14 mouse cellular contexts compared by ENCODE assay signal in genomic region chr15:98997938-98998774, GRCm38 (mm10). TPM values are rescaled to one million over a fixed set of nuclear protein-coding genes. Genes with fewer than 3 reads are reported as not detected.
DNase-seq lines count a peak whose midpoint lies in the region; ATAC-seq and TF ChIP-seq lines count a peak whose summit lies in the region.
"Had no signal": no experiment of that assay in that cellular context is flagged by ENCODE, and none has a peak within 500 bp of the region (broad histone marks: within the 10 kb centered on the region; RNA-seq: fewer than 3 reads in every experiment).

No protein-coding gene starts in this region.

- no peaks in the 10 kb centered on the region for H3K9me3 ChIP-seq in forebrain, embryonic 11.5 days (ENCODE audit: control insufficient read depth, low read length)
- no peaks in the 10 kb centered on the region for H3K9me3 ChIP-seq in forebrain, embryonic 12.5 days
- no peaks in the 10 kb centered on the region for H3K9me3 ChIP-seq in midbrain, embryonic 10.5 days (replicated peaks)
- no peaks in the 10 kb centered on the region for H3K9me3 ChIP-seq in midbrain, embryonic 15.5 days
- no peaks in the 10 kb centered on the region for H3K9me3 ChIP-seq in heart, postnatal 0 days (replicated peaks; ENCODE audit: control insufficient read depth, low read length)
- no peaks in the 10 kb centered on the region for H3K9me3 ChIP-seq in neural tube, embryonic 14.5 days (ENCODE audit: control insufficient read depth, low read length)
- H3K9me3 ChIP-seq: megakaryocyte, embryonic 14.5 days had no signal

- H3K9ac ChIP-seq in forebrain, embryonic 11.5 days (ENCODE audit: low read length): no peak overlapping the region
- H3K9ac ChIP-seq in forebrain, embryonic 12.5 days: no peak overlapping the region
- H3K9ac ChIP-seq in midbrain, embryonic 15.5 days: no peak overlapping the region
- H3K9ac ChIP-seq in heart, postnatal 0 days (replicated peaks; ENCODE audit: low read depth, low read length): peak overlapping the region; percentile 25; the same call in 1 of the 2 replicates
- H3K9ac ChIP-seq in neural tube, embryonic 14.5 days (replicated peaks; ENCODE audit: low read depth, low read length): no peak overlapping the region

- 57% methylated on average over 13 of the region's 13 CpGs for WGBS in forebrain, embryonic 11.5 days
- 55% methylated on average over 13 of the region's 13 CpGs for WGBS in forebrain, embryonic 12.5 days
- 60% methylated on average over 13 of the region's 13 CpGs for WGBS in midbrain, embryonic 10.5 days
- 44% methylated on average over 13 of the region's 13 CpGs for WGBS in midbrain, embryonic 15.5 days
- WGBS in heart, postnatal 0 days: 10% methylated on average over 13 of the region's 13 CpGs
- WGBS in neural tube, embryonic 14.5 days: 46% methylated on average over 13 of the region's 13 CpGs

- TF ChIP-seq EP300 in heart, postnatal 0 days (IDR thresholded peaks at IDR 0.05; ENCODE audit: low read depth): no peak

- DNase-seq in forebrain, embryonic 11.5 days (ENCODE audit: low spot score): no peak
- DNase-seq in midbrain, embryonic 10.5 days (ENCODE audit: low spot score): no peak
- peak; percentile 88 for DNase-seq in heart, postnatal 0 days (ENCODE audit: low spot score)
- no peak for DNase-seq in embryo, embryonic 10.5 days (ENCODE audit: low spot score)
- no peak for DNase-seq in left cerebral cortex, adult 8-10 months (ENCODE audit: low spot score in 2 of 2)
- DNase-seq: cerebellum, postnatal 25 days had no signal

- no peak for TF ChIP-seq CTCF in heart, postnatal 0 days (IDR thresholded peaks at IDR 0.05; ENCODE audit: low read depth)

- no peaks in the 10 kb centered on the region for H3K27me3 ChIP-seq in forebrain, embryonic 11.5 days (ENCODE audit: control insufficient read depth, insufficient read depth, low read length)
- H3K27me3 ChIP-seq in forebrain, embryonic 12.5 days: peaks cover 4% of the 10 kb centered on the region; the same call in 1 of the 2 replicates
- H3K27me3 ChIP-seq in midbrain, embryonic 10.5 days (ENCODE audit: low read depth, poor library complexity, severe bottlenecking): peaks cover 14% of the 10 kb centered on the region
- no peaks in the 10 kb centered on the region for H3K27me3 ChIP-seq in midbrain, embryonic 15.5 days (replicated peaks)
- no peaks in the 10 kb centered on the region for H3K27me3 ChIP-seq in heart, postnatal 0 days (ENCODE audit: control insufficient read depth, insufficient read depth, low read length)
- no peaks in the 10 kb centered on the region for H3K27me3 ChIP-seq in neural tube, embryonic 14.5 days (ENCODE audit: control insufficient read depth, insufficient read depth, low read length)
- H3K27me3 ChIP-seq: Patski had no signal

- peaks cover 8% of the 10 kb centered on the region for H3K4me1 ChIP-seq in forebrain, embryonic 11.5 days (replicated peaks; ENCODE audit: control insufficient read depth, insufficient read depth, low read length)
- H3K4me1 ChIP-seq in forebrain, embryonic 12.5 days: peaks cover 31% of the 10 kb centered on the region
- peaks cover 50% of the 10 kb centered on the region for H3K4me1 ChIP-seq in midbrain, embryonic 10.5 days
- H3K4me1 ChIP-seq in midbrain, embryonic 15.5 days: peaks cover 23% of the 10 kb centered on the region
- H3K4me1 ChIP-seq in heart, postnatal 0 days (ENCODE audit: control insufficient read depth, insufficient read depth): peaks cover 26% of the 10 kb centered on the region
- peaks cover 11% of the 10 kb centered on the region; the same call in 1 of the 2 replicates for H3K4me1 ChIP-seq in neural tube, embryonic 14.5 days (ENCODE audit: control insufficient read depth, insufficient read depth, low read length)

- H3K4me3 ChIP-seq in forebrain, embryonic 11.5 days (ENCODE audit: low read depth, low read length): no peak overlapping the region
- H3K4me3 ChIP-seq in forebrain, embryonic 12.5 days (replicated peaks): no peak overlapping the region
- no peak overlapping the region for H3K4me3 ChIP-seq in midbrain, embryonic 10.5 days
- H3K4me3 ChIP-seq in midbrain, embryonic 15.5 days: no peak overlapping the region
- no peak overlapping the region; the same call in 1 of the 2 replicates for H3K4me3 ChIP-seq in heart, postnatal 0 days (ENCODE audit: low read depth, low read length)
- no peak overlapping the region for H3K4me3 ChIP-seq in neural tube, embryonic 14.5 days (ENCODE audit: low read depth, low read length)
- H3K4me3 ChIP-seq: megakaryocyte, embryonic 14.5 days had no signal

- peak overlapping the region; percentile 34; the same call in 1 of the 2 replicates for H3K27ac ChIP-seq in forebrain, embryonic 11.5 days (ENCODE audit: low read depth, low read length)
- no peak overlapping the region for H3K27ac ChIP-seq in forebrain, embryonic 12.5 days
- H3K27ac ChIP-seq in midbrain, embryonic 10.5 days (replicated peaks): 0 out of 2 replicates have a peak overlapping the region, but pooled peaks have one; percentile 14
- H3K27ac ChIP-seq in midbrain, embryonic 15.5 days: no peak overlapping the region
- peak overlapping the region; percentile 93 for H3K27ac ChIP-seq in heart, postnatal 0 days (ENCODE audit: low read depth)
- 0 out of 2 replicates have a peak overlapping the region, but pooled peaks have one; percentile 39 for H3K27ac ChIP-seq in neural tube, embryonic 14.5 days (ENCODE audit: low read depth, low read length)

- H3K4me2 ChIP-seq in forebrain, embryonic 11.5 days (ENCODE audit: low read depth, low read length, severe bottlenecking): no peak overlapping the region
- no peak overlapping the region for H3K4me2 ChIP-seq in forebrain, embryonic 12.5 days
- no peak overlapping the region for H3K4me2 ChIP-seq in midbrain, embryonic 15.5 days
- H3K4me2 ChIP-seq in heart, postnatal 0 days (ENCODE audit: low read depth, low read length): peak overlapping the region; percentile 11
- H3K4me2 ChIP-seq in neural tube, embryonic 14.5 days (ENCODE audit: low read depth, low read length): no peak overlapping the region

- no peaks in the 10 kb centered on the region for H3K36me3 ChIP-seq in forebrain, embryonic 11.5 days (ENCODE audit: control insufficient read depth, insufficient read depth, low read length)
- H3K36me3 ChIP-seq in forebrain, embryonic 12.5 days (replicated peaks): no peaks in the 10 kb centered on the region
- H3K36me3 ChIP-seq in midbrain, embryonic 10.5 days: no peaks in the 10 kb centered on the region
- H3K36me3 ChIP-seq in midbrain, embryonic 15.5 days (replicated peaks): no peaks in the 10 kb centered on the region
- H3K36me3 ChIP-seq in heart, postnatal 0 days (replicated peaks; ENCODE audit: control insufficient read depth, insufficient read depth, low read length): no peaks in the 10 kb centered on the region
- no peaks in the 10 kb centered on the region for H3K36me3 ChIP-seq in neural tube, embryonic 14.5 days (ENCODE audit: control insufficient read depth, insufficient read depth, low read length)

- ATAC-seq in forebrain, embryonic 11.5 days (replicated peaks; ENCODE audit: low FRiP score): no peak
- ATAC-seq in forebrain, embryonic 12.5 days (ENCODE audit: low FRiP score): no peak
- no peak for ATAC-seq in midbrain, embryonic 15.5 days (replicated peaks)
- ATAC-seq in heart, postnatal 0 days (ENCODE audit: insufficient read depth, low read depth): peak; percentile 86
- ATAC-seq in neural tube, embryonic 14.5 days (ENCODE audit: low read depth): no peak
- ATAC-seq: Patski had no signal

RNA-seq across cellular contexts. Expression of gene Tuba1c, which starts 31.5 kb away (rescaled TPM):
- 142 and 160 TPM in 2 replicates for polyA plus RNA-seq in forebrain, embryonic 11.5 days (2014; fragmentation: Nextera tagmentation; extraction: Ambion mirVana)
- 107 and 111 TPM in 2 replicates for polyA plus RNA-seq in forebrain, embryonic 12.5 days (2016; fragmentation: Nextera tagmentation; extraction: Ambion mirVana)
- polyA plus RNA-seq in midbrain, embryonic 10.5 days (2016; fragmentation: Nextera tagmentation; extraction: Ambion mirVana): 118 and 129 TPM in 2 replicates
- polyA plus RNA-seq in midbrain, embryonic 15.5 days (2015; fragmentation: Nextera tagmentation; extraction: Ambion mirVana): 16.4 and 20.5 TPM in 2 replicates
- total RNA-seq in heart, postnatal 0 days (2014; rRNA removed; ENCODE audit: low replicate concordance): 309 and 399 TPM in 2 replicates
- 73.8 and 97.1 TPM in 2 replicates for polyA plus RNA-seq in heart, postnatal 0 days (2015; fragmentation: Nextera tagmentation; extraction: Ambion mirVana)
- polyA plus RNA-seq in neural tube, embryonic 14.5 days (2014; fragmentation: Nextera tagmentation; extraction: Ambion mirVana): 7.3 and 11.5 TPM in 2 replicates
- total RNA-seq in left cerebral cortex, adult 8-10 months (2022): 10 to 100 TPM; 41.1 to 59.7 (median 56.5) TPM

RNA-seq across cellular contexts. Expression of gene Tuba1a, which starts 44.7 kb away (rescaled TPM):
- polyA plus RNA-seq in forebrain, embryonic 11.5 days (2014; fragmentation: Nextera tagmentation; extraction: Ambion mirVana): 5,083 and 5,852 TPM in 2 replicates
- polyA plus RNA-seq in forebrain, embryonic 12.5 days (2016; fragmentation: Nextera tagmentation; extraction: Ambion mirVana): 7,386 and 7,785 TPM in 2 replicates
- polyA plus RNA-seq in midbrain, embryonic 10.5 days (2016; fragmentation: Nextera tagmentation; extraction: Ambion mirVana): 4,467 and 6,520 TPM in 2 replicates
- polyA plus RNA-seq in midbrain, embryonic 15.5 days (2015; fragmentation: Nextera tagmentation; extraction: Ambion mirVana): 17,671 and 17,732 TPM in 2 replicates
- 1,016 and 1,136 TPM in 2 replicates for total RNA-seq in heart, postnatal 0 days (2014; rRNA removed; ENCODE audit: low replicate concordance)
- 404 and 408 TPM in 2 replicates for polyA plus RNA-seq in heart, postnatal 0 days (2015; fragmentation: Nextera tagmentation; extraction: Ambion mirVana)
- polyA plus RNA-seq in neural tube, embryonic 14.5 days (2014; fragmentation: Nextera tagmentation; extraction: Ambion mirVana): 13,706 and 14,496 TPM in 2 replicates
- 100 to 1,000 TPM; 904 to 960 (median 945) TPM for total RNA-seq in left cerebral cortex, adult 8-10 months (2022)

RNA-seq across cellular contexts. Expression of gene Gm49450, which starts 44.8 kb away (rescaled TPM):
- not detected in 2 replicates for polyA plus RNA-seq in forebrain, embryonic 11.5 days (2014; fragmentation: Nextera tagmentation; extraction: Ambion mirVana)
- polyA plus RNA-seq in forebrain, embryonic 12.5 days (2016; fragmentation: Nextera tagmentation; extraction: Ambion mirVana): not detected in 2 replicates
- not detected in 2 replicates for polyA plus RNA-seq in midbrain, embryonic 10.5 days (2016; fragmentation: Nextera tagmentation; extraction: Ambion mirVana)
- polyA plus RNA-seq in midbrain, embryonic 15.5 days (2015; fragmentation: Nextera tagmentation; extraction: Ambion mirVana): not detected in 2 replicates
- total RNA-seq in heart, postnatal 0 days (2014; rRNA removed; ENCODE audit: low replicate concordance): 78.3 and 158 TPM in 2 replicates
- polyA plus RNA-seq in heart, postnatal 0 days (2015; fragmentation: Nextera tagmentation; extraction: Ambion mirVana): not detected in 2 replicates
- not detected in 2 replicates for polyA plus RNA-seq in neural tube, embryonic 14.5 days (2014; fragmentation: Nextera tagmentation; extraction: Ambion mirVana)
- total RNA-seq in left cerebral cortex, adult 8-10 months (2022): not detected
- total RNA-seq: left cerebral cortex, postnatal 10 days had no signal
- polyA plus RNA-seq: kidney, embryonic 16.5 days; Patski; stomach, embryonic 14.5 days had no signal

RNA-seq across cellular contexts. Expression of gene Prph, which starts 56.8 kb away (rescaled TPM):
- 0.19 and 0.94 TPM in 2 replicates for polyA plus RNA-seq in forebrain, embryonic 11.5 days (2014; fragmentation: Nextera tagmentation; extraction: Ambion mirVana)
- 0.73 and 1.4 TPM in 2 replicates for polyA plus RNA-seq in forebrain, embryonic 12.5 days (2016; fragmentation: Nextera tagmentation; extraction: Ambion mirVana)
- 3.3 and 4.2 TPM in 2 replicates for polyA plus RNA-seq in midbrain, embryonic 10.5 days (2016; fragmentation: Nextera tagmentation; extraction: Ambion mirVana)
- polyA plus RNA-seq in midbrain, embryonic 15.5 days (2015; fragmentation: Nextera tagmentation; extraction: Ambion mirVana): 5.7 and 10.3 TPM in 2 replicates
- 2.0 TPM in 1 of 2 replicates, not detected in the other for total RNA-seq in heart, postnatal 0 days (2014; rRNA removed; ENCODE audit: low replicate concordance)
- polyA plus RNA-seq in heart, postnatal 0 days (2015; fragmentation: Nextera tagmentation; extraction: Ambion mirVana): 0.07 and 0.84 TPM in 2 replicates
- polyA plus RNA-seq in neural tube, embryonic 14.5 days (2014; fragmentation: Nextera tagmentation; extraction: Ambion mirVana): 68.8 and 298 TPM in 2 replicates
- 1 to 10 TPM in 3 of 4 experiments, under 1 TPM in 1; 0.73 to 1.5 (median 1.2) TPM for total RNA-seq in left cerebral cortex, adult 8-10 months (2022)

Comparison
In these comparisons a context has a peak if more than half of its experiments do, and no peak if none do; other contexts are left out.
1. H3K27ac ChIP-seq: peak in forebrain, embryonic 11.5 days (single experiment), midbrain, embryonic 10.5 days (single experiment), heart, postnatal 0 days (single experiment) and neural tube, embryonic 14.5 days (single experiment); none in forebrain, embryonic 12.5 days (single experiment) and midbrain, embryonic 15.5 days (single experiment).
2. RNA of gene Tuba1a, which starts 44.7 kb away (polyA plus RNA-seq): 17,671 to 17,732 TPM in midbrain, embryonic 15.5 days, 13,706 to 14,496 TPM in neural tube, embryonic 14.5 days, 7,386 to 7,785 TPM in forebrain, embryonic 12.5 days, 5,083 to 5,852 TPM in forebrain, embryonic 11.5 days and 4,467 to 6,520 TPM in midbrain, embryonic 10.5 days; 404 to 408 TPM in heart, postnatal 0 days; every median in the first group is over 10 times any median in the second.